Mouse (Mus musculus) neural tube, embryonic 14.5 days (tissue): ENCODE data around the gene Ccnb3. TPM values are rescaled to one million over a fixed set of nuclear protein-coding genes. Genes with fewer than 3 reads are reported as not detected.
"Not testable (repeated sequence)": the region's sequence is repeated elsewhere in the genome, so short reads cannot be mapped to it uniquely, and the experiment has no call there.

Experiments used
- ATAC-seq: fragments of 200-750 bp; cut with Nextera tagmentation; 2 replicates; pipeline ENCODE4 v1.8.0; 2017; ENCODE audit warnings: low read depth, mild to moderate bottlenecking, moderate TSS enrichment, moderate library complexity
- H3K27ac ChIP-seq: fragments of 300-500 bp; sonication (generic); 2 replicates; pipeline ENCODE4 v1.5.1; 2014; ENCODE audit warnings: low read depth, mild to moderate bottlenecking, control low read depth, low read length, moderate library complexity, mixed read lengths
- H3K27me3 ChIP-seq: fragments of 300-500 bp; sonication (generic); 2 replicates; pipeline ENCODE4 v1.6.1; 2014; ENCODE audit warnings: low read length; ENCODE audit not compliant: control insufficient read depth, insufficient read depth
- H3K36me3 ChIP-seq: fragments of 300-500 bp; sonication (generic); 2 replicates; pipeline ENCODE4 v1.6.1; 2014; ENCODE audit warnings: low read length, mixed read lengths; ENCODE audit not compliant: control insufficient read depth, insufficient read depth
- H3K4me1 ChIP-seq: fragments of 300-500 bp; sonication (generic); 2 replicates; pipeline ENCODE4 v1.6.1; 2014; ENCODE audit warnings: low read length; ENCODE audit not compliant: control insufficient read depth, insufficient read depth
- H3K4me2 ChIP-seq: fragments of 300-500 bp; sonication (generic); 2 replicates; pipeline ENCODE4 v1.6.1; 2014; ENCODE audit warnings: mild to moderate bottlenecking, low read depth, low read length, control low read depth
- H3K4me3 ChIP-seq: fragments of 300-500 bp; sonication (generic); 2 replicates; pipeline ENCODE4 v1.5.1; 2014; ENCODE audit warnings: low read depth, low read length, control low read depth, mixed read lengths
- H3K9ac ChIP-seq: fragments of 300-500 bp; sonication (generic); replicated peaks from 2 replicates; pipeline ENCODE4 v1.6.1; 2014; ENCODE audit warnings: low read depth, mild to moderate bottlenecking, control low read depth, low read length, mixed read lengths
- H3K9me3 ChIP-seq: fragments of 300-500 bp; sonication (generic); 2 replicates; pipeline ENCODE4 v1.6.1; 2016; ENCODE audit warnings: low read length; ENCODE audit not compliant: control insufficient read depth
- WGBS: fragments of 180-500 bp; shearing (Covaris S2); extraction: QIAGEN DNeasy Blood & Tissue Kit; methylation state at CpG from one replicate; pipeline ENCODE4 v1.1.7; 2014; 5-methylcytosine and 5-hydroxymethylcytosine counted together
- polyA plus RNA-seq: library from polyadenylated mRNA; unstranded; fragments of >200 nt; fragmentation: Nextera tagmentation; extraction: Ambion mirVana; gene quantifications from 2 replicates; pipeline ENCODE4 v1.2.1, GENCODE M21; 2014

The Ccnb3 gene
- polyA plus RNA-seq, 1 experiment from 2014 or later = not detected

DNA sequence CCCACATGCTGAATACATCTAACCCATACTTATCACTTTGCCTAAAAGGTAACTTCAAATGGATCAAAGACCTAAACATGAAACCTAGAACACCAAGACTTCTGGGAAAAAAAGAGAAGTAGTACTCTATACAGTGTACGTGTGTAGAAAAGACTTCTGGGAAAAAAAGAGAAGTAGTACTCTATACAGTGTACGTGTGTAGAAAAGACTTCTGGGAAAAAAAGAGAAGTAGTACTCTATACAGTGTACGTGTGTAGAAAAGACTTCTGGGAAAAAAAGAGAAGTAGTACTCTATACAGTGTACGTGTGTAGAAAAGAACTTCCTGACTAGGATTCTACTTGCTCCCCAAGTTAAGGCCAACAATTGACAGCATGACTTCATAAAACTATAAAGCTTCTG lies 57.5 kb downstream of the Ccnb3 start:
- 89% methylated on average over 3 of the region's 4 CpGs for WGBS
- H3K9ac ChIP-seq, ATAC-seq: not testable (repeated sequence)

GRCm38 (mm10) chrX:6971956-6972355 lies 69.5 kb downstream of the Ccnb3 start:
- Histone ChIP-seq H3K27me3 (no peaks in the 10 kb centered on the region), H3K4me2 (no peak overlapping the region), H3K36me3 (no peaks in the 10 kb centered on the region), H3K27ac (no peak overlapping the region), H3K4me1 (no peaks in the 10 kb centered on the region), H3K9me3 (no peaks in the 10 kb centered on the region), H3K9ac (no peak overlapping the region), H3K4me3 (no peak overlapping the region)
- ATAC-seq = no peak
- 80% methylated on average over 1 of the region's 1 CpGs for WGBS

More for the DNA sequence above, 57.5 kb downstream of the Ccnb3 start:
- H3K4me3 ChIP-seq, H3K36me3 ChIP-seq, H3K4me1 ChIP-seq, H3K9me3 ChIP-seq, H3K4me2 ChIP-seq, H3K27ac ChIP-seq, H3K27me3 ChIP-seq: not testable (repeated sequence)

DNA sequence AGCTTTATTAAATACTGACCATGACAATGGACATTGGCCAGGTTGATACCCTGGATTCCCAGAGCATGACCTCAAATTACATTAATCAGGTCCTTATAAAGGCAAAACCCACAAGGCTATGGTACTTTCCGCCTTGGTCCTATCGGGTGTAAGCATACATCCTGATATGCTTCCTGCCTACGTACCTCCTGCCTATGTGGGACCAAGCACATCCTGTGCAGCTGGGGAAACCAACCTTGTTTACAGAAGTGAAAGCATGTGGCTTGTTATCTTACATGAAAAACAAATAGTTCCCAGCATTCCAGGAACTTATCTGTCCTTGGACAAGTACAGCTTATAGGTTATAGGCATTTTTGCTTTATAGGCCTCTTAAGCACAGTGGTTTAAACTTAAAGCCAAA lies 72.8 kb downstream of the Ccnb3 start:
- WGBS = 91% methylated on average over 3 of the region's 3 CpGs
- H3K36me3 ChIP-seq = no peaks in the 10 kb centered on the region
- no peaks in the 10 kb centered on the region for H3K4me1 ChIP-seq
- H3K27me3 ChIP-seq = no peaks in the 10 kb centered on the region
- no peak overlapping the region for H3K4me2 ChIP-seq
- no peak for ATAC-seq
- no peaks in the 10 kb centered on the region for H3K9me3 ChIP-seq
- no peak overlapping the region for H3K4me3 ChIP-seq
- no peak overlapping the region for H3K9ac ChIP-seq
- no peak overlapping the region for H3K27ac ChIP-seq

Other genes starting within 250 kb of the Ccnb3 start
- not detected in 2 replicates for gene Akap4, start 25.9 kb upstream of the Ccnb3 start, polyA plus RNA-seq